Mouse (Mus musculus): ENCODE measurements at regions not wholly inside any gene's neighbourhood (a gene's known extent, or its start where the extent isn't known, plus 50 kb on each side); places are given as distances from the start of the nearest gene placed in this dataset.

DNA sequence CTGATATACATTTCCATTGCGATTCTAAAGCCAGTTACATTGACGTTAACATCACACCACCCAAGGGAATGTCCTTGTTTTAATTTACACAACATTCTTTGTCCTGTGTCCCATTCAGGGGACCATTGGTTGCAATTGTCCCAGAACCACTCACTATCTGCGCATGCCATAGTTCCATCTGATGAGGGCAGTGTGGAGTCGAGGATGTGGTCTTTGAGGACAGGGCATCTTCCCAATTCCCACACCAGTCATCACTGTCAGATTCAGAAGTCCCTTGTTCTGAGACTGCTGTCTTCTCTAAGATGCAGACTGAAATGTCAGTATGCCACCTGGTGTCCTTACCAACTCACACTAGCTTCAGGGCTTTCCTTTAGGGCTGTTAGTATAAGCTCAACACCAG is 489.6 kb downstream of the Fam19a5 start:
- no peak for DNase-seq
- intact Hi-C loops (cut with DNase I), result no loop called here

GRCm38 (mm10) chr15:88035486-88035885 is 491.4 kb downstream of the Fam19a5 start:
- intact Hi-C loops (cut with DNase I), result no loop called here
- no peak for DNase-seq

DNA sequence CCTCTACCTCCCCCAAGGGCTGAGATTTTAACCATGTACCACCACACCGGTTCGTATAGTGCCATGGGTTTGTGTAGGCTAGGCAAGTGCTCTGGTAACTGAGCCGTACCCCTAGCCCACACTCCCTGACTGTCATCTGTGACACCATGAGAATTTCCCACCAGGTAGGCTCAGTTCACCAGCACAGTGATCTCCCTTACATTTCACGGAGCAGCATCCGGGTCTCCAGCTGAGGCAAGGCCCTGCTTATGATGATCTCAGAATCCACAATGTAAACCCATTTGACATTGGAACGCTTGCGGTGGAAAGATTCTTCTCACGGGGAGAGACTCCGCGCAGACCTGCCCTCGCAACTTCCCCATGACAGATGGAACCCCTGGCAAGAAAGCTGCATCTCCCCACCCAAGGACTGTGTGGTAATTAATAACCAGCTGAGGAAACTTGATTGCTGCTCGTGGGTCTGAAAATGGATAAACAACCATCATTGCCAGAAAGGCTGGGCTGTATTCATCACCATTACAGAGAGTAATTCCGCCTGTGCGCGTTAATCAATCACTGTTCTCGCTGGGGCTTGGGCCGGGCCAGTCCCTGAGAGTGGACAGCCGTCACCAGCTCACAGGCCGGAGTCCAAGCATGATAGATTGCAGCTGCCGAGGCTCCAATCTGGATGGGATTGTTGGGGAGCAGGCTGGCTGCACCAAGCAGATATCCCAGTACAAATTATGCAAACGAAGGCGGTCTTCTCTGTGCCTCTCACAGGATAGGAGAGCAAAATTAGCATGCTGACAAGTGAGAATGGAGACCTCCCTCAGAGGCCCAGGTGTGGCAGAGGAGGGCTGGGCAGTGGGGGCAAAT is 492.3 kb downstream of the Fam19a5 start:
- intact Hi-C loops (cut with DNase I), result no loop called here
- peak; percentile 24 to 26 for DNase-seq

DNA sequence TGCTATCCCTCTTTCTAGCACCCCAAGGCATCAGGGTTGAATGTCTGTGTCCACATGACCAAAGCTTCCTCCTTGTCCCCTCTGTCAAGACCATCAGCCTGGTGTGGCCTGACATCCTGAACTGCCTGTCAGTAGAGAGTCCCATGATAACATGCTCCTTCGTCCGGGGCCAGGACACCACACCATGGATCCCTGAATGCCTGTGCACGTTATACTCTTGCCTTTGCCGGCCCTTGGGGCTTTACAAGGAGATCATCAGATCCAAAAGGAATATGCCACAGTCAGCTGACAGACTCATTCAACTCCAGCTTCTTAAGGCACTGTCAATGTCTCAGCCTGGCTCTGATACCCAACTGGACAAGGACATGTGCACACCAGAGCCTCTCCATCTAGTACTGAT is 493.5 kb downstream of the Fam19a5 start:
- DNase-seq, result no peak
- intact Hi-C loops (cut with DNase I), result no loop called here

- intact Hi-C loops (cut with DNase I), result no loop called here
Observed at GRCm38 (mm10) chr15:88042821-88043220, 498.7 kb downstream of the Fam19a5 start.

GRCm38 (mm10) chr15:88058071-88058470 is 514.0 kb downstream of the Fam19a5 start:
- intact Hi-C loops (cut with DNase I), result no loop called here
- no peak for DNase-seq

More at GRCm38 (mm10) chr15:88042821-88043220, 498.7 kb downstream of the Fam19a5 start:
- no peak for DNase-seq

DNA sequence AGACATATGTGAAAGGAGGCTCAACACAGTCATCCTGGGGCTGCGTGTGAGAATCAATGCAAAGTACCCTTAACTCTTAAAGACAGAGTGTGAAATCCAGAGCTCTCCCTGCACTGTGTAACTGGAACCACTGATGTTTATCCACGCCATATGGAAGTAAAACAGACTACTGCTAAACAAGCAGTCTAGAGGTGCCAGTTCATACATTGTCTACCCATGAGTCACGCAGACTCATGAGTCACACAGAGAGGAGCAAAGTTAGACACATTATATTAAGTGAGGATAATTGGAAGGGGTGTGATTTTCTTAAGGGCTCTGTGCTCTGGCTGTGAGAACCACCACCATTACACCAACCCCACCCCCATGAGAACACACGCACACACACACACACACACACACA is 516.8 kb downstream of the Fam19a5 start:
- intact Hi-C loops (cut with DNase I), result no loop called here
- DNase-seq, result no peak

DNA sequence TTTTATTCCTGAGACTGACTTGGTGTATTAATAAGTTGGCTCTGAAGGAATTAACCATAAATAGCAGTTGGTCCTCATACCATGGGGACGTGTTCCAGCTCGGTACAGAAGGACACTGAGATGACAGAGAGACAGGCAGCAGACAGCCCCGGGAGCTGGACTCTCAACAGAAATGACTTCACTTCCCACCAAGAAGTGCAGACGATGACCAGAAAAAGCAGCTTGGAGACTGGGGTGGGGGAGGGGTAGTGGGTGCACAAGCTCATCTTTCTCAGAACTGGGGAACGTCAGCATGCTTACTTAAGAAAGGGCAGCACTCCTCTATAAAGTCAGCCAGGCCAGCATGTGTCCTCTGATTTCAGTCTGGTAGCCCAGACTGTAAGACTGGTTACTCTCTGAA is 518.9 kb downstream of the Fam19a5 start:
- intact Hi-C loops (cut with DNase I), result no loop called here
- no peak for DNase-seq

- intact Hi-C loops (cut with DNase I), result no loop called here
- DNase-seq, result no peak
Observed at GRCm38 (mm10) chr15:88068476-88068875, 524.4 kb downstream of the Fam19a5 start.

- no peak for DNase-seq
- intact Hi-C loops (cut with DNase I), result no loop called here
Observed at GRCm38 (mm10) chr15:88072676-88073075, 527.4 kb upstream of the Zdhhc25 start.

DNA sequence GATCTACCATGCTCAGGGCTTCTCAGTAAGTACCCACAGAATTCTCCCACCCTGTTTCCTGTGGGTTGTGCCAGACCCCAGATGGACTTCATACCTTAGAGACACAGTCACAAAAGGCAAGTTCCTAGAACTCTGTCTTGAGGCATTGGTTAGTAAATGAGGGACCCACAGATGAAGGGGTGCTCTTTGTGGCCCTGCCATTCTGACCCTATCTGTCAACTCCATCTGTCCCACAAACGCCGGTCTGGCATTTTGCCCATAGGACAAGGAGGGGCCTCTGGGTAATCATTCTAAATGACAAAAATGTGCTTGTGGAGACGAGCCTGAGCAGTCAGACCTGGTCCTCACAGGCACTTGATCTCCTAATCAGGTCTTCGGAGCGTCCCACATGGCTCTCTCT is 516.2 kb upstream of the Zdhhc25 start:
- intact Hi-C loops (cut with DNase I), result no loop called here
- no peak for DNase-seq

DNA sequence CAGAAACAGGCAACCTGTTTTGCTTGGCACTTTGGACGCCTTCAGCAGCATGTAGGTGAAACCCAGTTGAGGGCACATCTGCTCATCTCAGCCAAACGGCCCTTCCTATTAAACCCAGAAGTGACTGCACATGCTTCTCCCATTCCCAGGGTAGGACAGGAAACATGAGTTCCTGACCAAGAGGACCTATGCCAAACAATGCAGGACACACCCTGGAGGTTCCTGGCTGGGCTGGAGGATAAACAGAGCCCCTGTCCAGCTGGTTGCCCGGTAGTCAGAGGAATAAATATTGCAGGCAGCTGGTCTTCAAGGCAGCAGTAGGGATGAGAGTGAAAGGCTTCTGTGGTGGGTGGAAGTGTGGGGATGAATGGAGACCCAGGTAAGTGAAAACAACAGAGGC is 514.5 kb upstream of the Zdhhc25 start:
- DNase-seq, result no peak
- intact Hi-C loops (cut with DNase I), result no loop called here

DNA sequence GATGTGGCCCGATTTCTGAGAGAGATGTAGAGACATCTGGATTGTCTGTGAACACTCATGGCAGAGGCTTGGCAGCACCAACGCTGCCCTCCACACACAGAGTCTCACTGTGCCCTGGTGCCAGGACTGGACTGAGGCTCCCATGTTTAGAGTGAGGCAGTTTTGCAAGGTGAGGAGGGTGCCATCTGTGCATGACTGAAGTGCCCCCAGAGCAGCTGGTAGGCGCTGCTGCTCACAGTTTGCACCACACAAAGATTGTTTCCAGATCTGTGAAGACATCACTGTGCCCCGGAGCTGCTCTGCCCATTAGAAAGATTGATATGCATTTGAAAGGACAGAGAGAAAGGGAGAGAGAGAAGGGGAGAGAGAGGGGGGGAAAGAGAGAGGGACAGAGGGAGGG is 510.6 kb upstream of the Zdhhc25 start:
- no peak for DNase-seq
- intact Hi-C loops (cut with DNase I), result no loop called here

GRCm38 (mm10) chr15:88091390-88091789 is 508.7 kb upstream of the Zdhhc25 start:
- intact Hi-C loops (cut with DNase I), result no loop called here
- no peak for DNase-seq

GRCm38 (mm10) chr15:88120376-88120775 is 479.7 kb upstream of the Zdhhc25 start:
- intact Hi-C loops (cut with DNase I), result no loop called here
- no peak for DNase-seq

- DNase-seq, result no peak
- intact Hi-C loops (cut with DNase I), result no loop called here
Observed at GRCm38 (mm10) chr15:88123907-88124523, 476.1 kb upstream of the Zdhhc25 start.

GRCm38 (mm10) chr15:88146118-88146517 is 454.0 kb upstream of the Zdhhc25 start:
- intact Hi-C loops (cut with DNase I), result no loop called here
- DNase-seq, result peak in 1 of 2 experiments; percentile 23

GRCm38 (mm10) chr15:88151199-88151598 is 448.9 kb upstream of the Zdhhc25 start:
- intact Hi-C loops (cut with DNase I), result no loop called here
- DNase-seq, result no peak

GRCm38 (mm10) chr15:88159618-88160170 is 440.4 kb upstream of the Zdhhc25 start:
- intact Hi-C loops (cut with DNase I), result no loop called here
- DNase-seq, result no peak

DNA sequence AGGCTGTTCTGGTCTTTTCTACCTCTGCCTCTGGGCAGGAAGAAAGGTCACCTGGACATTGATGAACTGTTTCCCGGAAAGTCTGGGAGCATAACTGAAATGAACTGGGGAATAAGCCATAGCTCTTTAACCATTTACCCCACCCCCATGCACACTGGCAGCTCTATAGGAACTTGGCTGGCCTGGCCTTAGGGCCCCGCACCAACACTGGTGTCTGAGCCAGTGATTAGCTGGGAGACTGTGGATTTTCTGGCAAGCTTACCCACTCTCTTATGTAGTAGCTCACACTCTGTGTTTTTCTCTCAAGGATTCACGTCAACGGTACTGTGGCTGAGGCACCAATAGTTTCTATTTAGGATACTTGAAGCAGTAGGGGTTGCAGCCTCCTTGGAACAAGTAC is 439.8 kb upstream of the Zdhhc25 start:
- DNase-seq, result no peak
- intact Hi-C loops (cut with DNase I), result no loop called here

GRCm38 (mm10) chr15:88163438-88163837 is 436.7 kb upstream of the Zdhhc25 start:
- DNase-seq, result no peak
- intact Hi-C loops (cut with DNase I), result no loop called here

GRCm38 (mm10) chr15:88174326-88174725 is 425.8 kb upstream of the Zdhhc25 start:
- DNase-seq, result peak; percentile 8 to 37
- intact Hi-C loops (cut with DNase I), result no loop called here
